18 mouse cellular contexts compared by ENCODE assay signal in genomic region chr7:125055951-125056625, GRCm38 (mm10).
DNase-seq lines count a peak whose midpoint lies in the region; ATAC-seq and TF ChIP-seq lines count a peak whose summit lies in the region.
"Had no signal": no experiment of that assay in that cellular context is flagged by ENCODE, and none has a peak within 500 bp of the region (broad histone marks: within the 10 kb centered on the region; RNA-seq: fewer than 3 reads in every experiment).

No protein-coding gene starts in this region.

- TF ChIP-seq CTCF in forebrain, postnatal 0 days (IDR thresholded peaks at IDR 0.05; ENCODE audit: low read depth), result no peak

- no peaks in the 10 kb centered on the region for H3K4me1 ChIP-seq in forebrain, embryonic 13.5 days
- no peaks in the 10 kb centered on the region for H3K4me1 ChIP-seq in forebrain, embryonic 12.5 days
- H3K4me1 ChIP-seq in megakaryocyte, embryonic 14.5 days, result no peaks in the 10 kb centered on the region
- no peaks in the 10 kb centered on the region for H3K4me1 ChIP-seq in forebrain, postnatal 0 days (ENCODE audit: insufficient read depth)
- H3K4me1 ChIP-seq: limb, embryonic 13.5 days; midbrain, embryonic 10.5 days; stomach, embryonic 15.5 days had no signal

- H3K4me3 ChIP-seq in forebrain, embryonic 13.5 days, result no peak overlapping the region
- no peak overlapping the region for H3K4me3 ChIP-seq in forebrain, embryonic 12.5 days (replicated peaks)
- H3K4me3 ChIP-seq in megakaryocyte, embryonic 14.5 days (replicated peaks), result peak overlapping the region; percentile 8
- no peak overlapping the region for H3K4me3 ChIP-seq in forebrain, postnatal 0 days (ENCODE audit: low read depth, low read length)
- H3K4me3 ChIP-seq: limb, embryonic 13.5 days; midbrain, embryonic 10.5 days; stomach, embryonic 15.5 days had no signal

- peak; percentile 84 for DNase-seq in forebrain, postnatal 0 days
- peak; percentile 3 for DNase-seq in skeletal muscle tissue, adult 2 months (ENCODE audit: low read depth, low spot score)
- no peak for DNase-seq in kidney, postnatal 10 days
- DNase-seq in frontal cortex, postnatal 14 days (ENCODE audit: low spot score in 2 of 2), result no peak
- DNase-seq: adrenal gland, postnatal 14 days; embryo, embryonic 11 days; gastrocnemius, postnatal 36 days; kidney, adult 18-20 months; kidney, postnatal 25 days; thymus, postnatal 25 days had no signal

- H3K36me3 ChIP-seq in forebrain, embryonic 13.5 days (ENCODE audit: poor library complexity, severe bottlenecking), result no peaks in the 10 kb centered on the region
- H3K36me3 ChIP-seq in forebrain, embryonic 12.5 days (replicated peaks), result no peaks in the 10 kb centered on the region
- H3K36me3 ChIP-seq in megakaryocyte, embryonic 14.5 days (replicated peaks; ENCODE audit: low read length), result no peaks in the 10 kb centered on the region
- no peaks in the 10 kb centered on the region for H3K36me3 ChIP-seq in forebrain, postnatal 0 days (ENCODE audit: insufficient read depth)
- H3K36me3 ChIP-seq: limb, embryonic 13.5 days; midbrain, embryonic 10.5 days; stomach, embryonic 15.5 days had no signal

- no peak overlapping the region for H3K9ac ChIP-seq in forebrain, embryonic 13.5 days
- H3K9ac ChIP-seq in forebrain, embryonic 12.5 days, result no peak overlapping the region
- H3K9ac ChIP-seq in forebrain, postnatal 0 days, result no peak overlapping the region
- H3K9ac ChIP-seq: limb, embryonic 13.5 days; stomach, embryonic 15.5 days had no signal

- H3K9me3 ChIP-seq in forebrain, embryonic 13.5 days (replicated peaks), result no peaks in the 10 kb centered on the region
- H3K9me3 ChIP-seq in forebrain, embryonic 12.5 days, result 0 out of 2 replicates have a peak, but pooled peaks cover under 1% of the 10 kb centered on the region
- 0 out of 2 replicates have a peak, but pooled peaks cover 6% of the 10 kb centered on the region for H3K9me3 ChIP-seq in megakaryocyte, embryonic 14.5 days
- no peaks in the 10 kb centered on the region for H3K9me3 ChIP-seq in forebrain, postnatal 0 days (ENCODE audit: low read length)
- H3K9me3 ChIP-seq: limb, embryonic 13.5 days; midbrain, embryonic 10.5 days; stomach, embryonic 15.5 days had no signal

- no peak overlapping the region for H3K4me2 ChIP-seq in forebrain, embryonic 13.5 days
- no peak overlapping the region for H3K4me2 ChIP-seq in forebrain, embryonic 12.5 days
- no peak overlapping the region for H3K4me2 ChIP-seq in forebrain, postnatal 0 days (ENCODE audit: low read depth)
- H3K4me2 ChIP-seq: heart, embryonic 11.5 days; limb, embryonic 13.5 days; stomach, embryonic 15.5 days had no signal

- peak; percentile 79; the same call in 1 of the 2 replicates for ATAC-seq in forebrain, embryonic 13.5 days
- ATAC-seq in forebrain, embryonic 12.5 days (ENCODE audit: low FRiP score), result no peak
- no peak for ATAC-seq in megakaryocyte, adult 5-6 weeks (ENCODE audit: poor library complexity, severe bottlenecking)
- ATAC-seq in forebrain, postnatal 0 days, result peak; percentile 88

- no peaks in the 10 kb centered on the region for H3K27me3 ChIP-seq in forebrain, embryonic 13.5 days
- no peaks in the 10 kb centered on the region for H3K27me3 ChIP-seq in forebrain, embryonic 12.5 days
- no peaks in the 10 kb centered on the region for H3K27me3 ChIP-seq in megakaryocyte, embryonic 14.5 days (replicated peaks)
- H3K27me3 ChIP-seq in forebrain, postnatal 0 days (ENCODE audit: insufficient read depth, low read length), result no peaks in the 10 kb centered on the region
- H3K27me3 ChIP-seq: limb, embryonic 13.5 days; stomach, embryonic 15.5 days had no signal

- H3K27ac ChIP-seq in forebrain, embryonic 13.5 days, result no peak overlapping the region
- H3K27ac ChIP-seq in forebrain, embryonic 12.5 days, result no peak overlapping the region
- H3K27ac ChIP-seq in forebrain, postnatal 0 days (ENCODE audit: low read depth, low read length), result no peak overlapping the region
- H3K27ac ChIP-seq: limb, embryonic 13.5 days; midbrain, embryonic 10.5 days; stomach, embryonic 15.5 days had no signal

Comparison
In these comparisons a context has a peak if more than half of its experiments do, and no peak if none do; other contexts are left out.
1. ATAC-seq: peak in forebrain, embryonic 13.5 days (single experiment) and forebrain, postnatal 0 days (single experiment); none in forebrain, embryonic 12.5 days (single experiment) and megakaryocyte, adult 5-6 weeks (single experiment).
2. DNase-seq: peak in forebrain, postnatal 0 days (single experiment) and skeletal muscle tissue, adult 2 months (single experiment); none in kidney, postnatal 10 days (single experiment) and frontal cortex, postnatal 14 days (0 of 2).